ENCODE assay signal across 30 mouse cellular contexts in the genomic region with DNA sequence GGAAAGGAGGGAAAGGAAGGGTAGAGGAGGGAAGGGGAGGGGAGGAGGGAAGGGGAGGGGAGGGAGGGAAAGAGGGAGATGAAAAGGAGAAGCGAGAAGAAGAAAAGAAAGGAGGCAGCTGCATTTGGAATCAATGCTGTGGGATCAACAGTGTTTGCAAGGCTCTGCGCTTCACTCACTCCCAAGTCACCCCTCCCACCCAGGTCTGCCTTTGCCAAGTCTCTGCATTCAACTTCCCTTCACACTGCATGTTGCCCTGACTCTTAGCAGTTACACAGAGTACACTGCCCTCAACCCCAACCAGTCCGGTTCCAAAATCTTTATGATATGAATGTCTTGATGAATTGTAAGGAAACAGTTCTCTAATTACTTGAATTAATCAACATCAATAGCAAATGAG.
DNase-seq lines count a peak whose midpoint lies in the region; ATAC-seq and TF ChIP-seq lines count a peak whose summit lies in the region.
"Had no signal": no experiment of that assay in that cellular context is flagged by ENCODE, and none has a peak within 500 bp of the region (broad histone marks: within the 10 kb centered on the region; RNA-seq: fewer than 3 reads in every experiment).

No protein-coding gene starts in this region.

- WGBS in embryonic facial prominence, embryonic 14.5 days, result 58% methylated on average over 3 of the region's 3 CpGs
- WGBS in embryonic facial prominence, embryonic 10.5 days, result 62% methylated on average over 3 of the region's 3 CpGs
- 32% methylated on average over 3 of the region's 3 CpGs for WGBS in forebrain, embryonic 16.5 days
- 56% methylated on average over 3 of the region's 3 CpGs for WGBS in forebrain, embryonic 12.5 days
- WGBS in lung, embryonic 14.5 days, result 69% methylated on average over 3 of the region's 3 CpGs

- no peak overlapping the region for H3K9ac ChIP-seq in embryonic facial prominence, embryonic 14.5 days (ENCODE audit: low read depth, low read length)
- no peak overlapping the region for H3K9ac ChIP-seq in forebrain, embryonic 16.5 days (replicated peaks; ENCODE audit: low read depth, low read length)
- H3K9ac ChIP-seq in forebrain, embryonic 12.5 days, result no peak overlapping the region
- H3K9ac ChIP-seq in lung, embryonic 14.5 days, result no peak overlapping the region
- H3K9ac ChIP-seq: embryonic facial prominence, embryonic 12.5 days; heart, embryonic 12.5 days; heart, embryonic 15.5 days; hindbrain, embryonic 12.5 days; hindbrain, embryonic 15.5 days had no signal

- ATAC-seq in embryonic facial prominence, embryonic 14.5 days (ENCODE audit: low read depth), result no peak
- peak; percentile 55; the same call in 1 of the 2 replicates for ATAC-seq in forebrain, embryonic 16.5 days
- no peak for ATAC-seq in forebrain, embryonic 12.5 days (ENCODE audit: low FRiP score)
- ATAC-seq in lung, embryonic 14.5 days (ENCODE audit: insufficient read depth), result no peak
- ATAC-seq: inflammation-experienced regulatory T-cells, adult 6 months; intestine, embryonic 16.5 days; Patski had no signal

- H3K4me1 ChIP-seq in embryonic facial prominence, embryonic 14.5 days (ENCODE audit: control insufficient read depth, insufficient read depth, low read length), result no peaks in the 10 kb centered on the region
- peaks cover 10% of the 10 kb centered on the region for H3K4me1 ChIP-seq in embryonic facial prominence, embryonic 10.5 days
- H3K4me1 ChIP-seq in forebrain, embryonic 16.5 days (replicated peaks; ENCODE audit: control insufficient read depth, insufficient read depth, low read length), result no peaks in the 10 kb centered on the region
- H3K4me1 ChIP-seq in forebrain, embryonic 12.5 days, result no peaks in the 10 kb centered on the region; the same call in 1 of the 2 replicates
- H3K4me1 ChIP-seq in lung, embryonic 14.5 days (ENCODE audit: insufficient read depth), result no peaks in the 10 kb centered on the region
- H3K4me1 ChIP-seq: heart, embryonic 12.5 days; heart, embryonic 15.5 days; hindbrain, embryonic 15.5 days had no signal

- no peak for TF ChIP-seq CTCF in lung, embryonic 14.5 days (IDR thresholded peaks at IDR 0.05; ENCODE audit: low read depth)
- no peak for TF ChIP-seq CTCF in brain, embryonic 14.5 days (IDR thresholded peaks at IDR 0.05; ENCODE audit: borderline replicate concordance, extremely low read depth, insufficient read depth, insufficient read length)

- H3K27me3 ChIP-seq in embryonic facial prominence, embryonic 14.5 days (replicated peaks; ENCODE audit: control insufficient read depth, insufficient read depth, low read length), result no peaks in the 10 kb centered on the region
- H3K27me3 ChIP-seq in embryonic facial prominence, embryonic 10.5 days (replicated peaks; ENCODE audit: low read depth, poor library complexity, severe bottlenecking), result no peaks in the 10 kb centered on the region
- H3K27me3 ChIP-seq in forebrain, embryonic 16.5 days (replicated peaks; ENCODE audit: control insufficient read depth, insufficient read depth, low read length), result no peaks in the 10 kb centered on the region
- H3K27me3 ChIP-seq in forebrain, embryonic 12.5 days, result no peaks in the 10 kb centered on the region
- H3K27me3 ChIP-seq in lung, embryonic 14.5 days (ENCODE audit: insufficient read depth, low read length), result no peaks in the 10 kb centered on the region
- H3K27me3 ChIP-seq: CH12.LX; embryonic facial prominence, embryonic 12.5 days; heart, embryonic 12.5 days; heart, embryonic 15.5 days; hindbrain, embryonic 12.5 days; hindbrain, embryonic 15.5 days; Patski had no signal

- H3K27ac ChIP-seq in embryonic facial prominence, embryonic 14.5 days (replicated peaks; ENCODE audit: low read depth, low read length), result no peak overlapping the region
- no peak overlapping the region for H3K27ac ChIP-seq in embryonic facial prominence, embryonic 10.5 days (replicated peaks)
- no peak overlapping the region for H3K27ac ChIP-seq in forebrain, embryonic 16.5 days (ENCODE audit: low read length)
- no peak overlapping the region for H3K27ac ChIP-seq in forebrain, embryonic 12.5 days
- no peak overlapping the region for H3K27ac ChIP-seq in lung, embryonic 14.5 days (ENCODE audit: low read depth)
- H3K27ac ChIP-seq: embryonic facial prominence, embryonic 12.5 days; heart, embryonic 15.5 days; hindbrain, embryonic 12.5 days; hindbrain, embryonic 15.5 days had no signal

- H3K9me3 ChIP-seq in embryonic facial prominence, embryonic 14.5 days (ENCODE audit: control insufficient read depth, low read length), result no peaks in the 10 kb centered on the region
- no peaks in the 10 kb centered on the region for H3K9me3 ChIP-seq in embryonic facial prominence, embryonic 10.5 days
- H3K9me3 ChIP-seq in forebrain, embryonic 16.5 days (ENCODE audit: control insufficient read depth, low read length), result peaks cover 3% of the 10 kb centered on the region
- no peaks in the 10 kb centered on the region for H3K9me3 ChIP-seq in forebrain, embryonic 12.5 days
- no peaks in the 10 kb centered on the region for H3K9me3 ChIP-seq in lung, embryonic 14.5 days (ENCODE audit: low read depth, low read length)
- H3K9me3 ChIP-seq: embryonic facial prominence, embryonic 12.5 days; heart, embryonic 12.5 days; heart, embryonic 15.5 days; hindbrain, embryonic 15.5 days had no signal

- no peak for TF ChIP-seq POLR2A in brain, embryonic 14.5 days (IDR thresholded peaks at IDR 0.05; ENCODE audit: borderline replicate concordance, extremely low read depth, insufficient read depth, insufficient read length, poor library complexity, severe bottlenecking)

- no peak overlapping the region for H3K4me3 ChIP-seq in embryonic facial prominence, embryonic 14.5 days (ENCODE audit: low read depth, low read length)
- no peak overlapping the region for H3K4me3 ChIP-seq in embryonic facial prominence, embryonic 10.5 days
- H3K4me3 ChIP-seq in forebrain, embryonic 16.5 days (replicated peaks; ENCODE audit: low read length), result no peak overlapping the region
- H3K4me3 ChIP-seq in forebrain, embryonic 12.5 days (replicated peaks), result no peak overlapping the region
- no peak overlapping the region for H3K4me3 ChIP-seq in lung, embryonic 14.5 days (ENCODE audit: low read depth, low read length)
- H3K4me3 ChIP-seq: embryonic facial prominence, embryonic 12.5 days; erythroblast, embryonic 14.5 days; heart, embryonic 12.5 days; heart, embryonic 15.5 days; hindbrain, embryonic 12.5 days; hindbrain, embryonic 15.5 days had no signal

- H3K36me3 ChIP-seq in embryonic facial prominence, embryonic 14.5 days (ENCODE audit: control insufficient read depth, insufficient read depth, low read length), result no peaks in the 10 kb centered on the region
- no peaks in the 10 kb centered on the region for H3K36me3 ChIP-seq in embryonic facial prominence, embryonic 10.5 days (replicated peaks)
- H3K36me3 ChIP-seq in forebrain, embryonic 16.5 days (ENCODE audit: control insufficient read depth, insufficient read depth), result no peaks in the 10 kb centered on the region
- no peaks in the 10 kb centered on the region for H3K36me3 ChIP-seq in forebrain, embryonic 12.5 days (replicated peaks)
- H3K36me3 ChIP-seq in lung, embryonic 14.5 days (ENCODE audit: insufficient read depth), result no peaks in the 10 kb centered on the region
- H3K36me3 ChIP-seq: embryonic facial prominence, embryonic 12.5 days; G1E; heart, embryonic 12.5 days; heart, embryonic 15.5 days; hindbrain, embryonic 12.5 days; hindbrain, embryonic 15.5 days had no signal

- H3K4me2 ChIP-seq in embryonic facial prominence, embryonic 14.5 days (ENCODE audit: low read depth, low read length), result no peak overlapping the region
- no peak overlapping the region for H3K4me2 ChIP-seq in forebrain, embryonic 16.5 days (ENCODE audit: low read length)
- no peak overlapping the region for H3K4me2 ChIP-seq in forebrain, embryonic 12.5 days
- no peak overlapping the region for H3K4me2 ChIP-seq in lung, embryonic 14.5 days
- H3K4me2 ChIP-seq: embryonic facial prominence, embryonic 12.5 days; heart, embryonic 12.5 days; heart, embryonic 15.5 days; hindbrain, embryonic 12.5 days; hindbrain, embryonic 15.5 days had no signal

- peak; percentile 54 for DNase-seq in embryonic facial prominence, embryonic 14.5 days (ENCODE audit: low spot score)
- DNase-seq in embryonic facial prominence, embryonic 10.5 days (ENCODE audit: low spot score), result no peak
- DNase-seq in lung, embryonic 14.5 days, result peak; percentile 41
- no peak for DNase-seq in lung, postnatal 36 days
- DNase-seq in brain, embryonic 14.5 days (ENCODE audit: low read depth), result peak; percentile 56
- DNase-seq: adrenal gland, postnatal 10 days; adrenal gland, postnatal 36 days; B cell, adult 2 months; cerebellum, adult 11 months; cerebellum, adult 2 months; cerebellum, adult 9-11 months; cerebellum, postnatal 25 days; gastrocnemius, postnatal 25 days; heart, adult 18-20 months; heart, postnatal 10 days; heart, postnatal 36 days; kidney, adult 18-20 months had no signal

Comparison
In these comparisons a context has a peak if more than half of its experiments do, and no peak if none do; other contexts are left out.
1. DNase-seq: peak in embryonic facial prominence, embryonic 14.5 days (single experiment), lung, embryonic 14.5 days (single experiment) and brain, embryonic 14.5 days (single experiment); none in embryonic facial prominence, embryonic 10.5 days (single experiment) and lung, postnatal 36 days (single experiment).